Mouse (Mus musculus) bone marrow, adult 2 months (tissue): Measurements from ENCODE around the gene Cyp2u1. TPM values are rescaled to one million over a fixed set of nuclear protein-coding genes. Genes with fewer than 3 reads are reported as not detected.

Experiments
- H3K27ac ChIP-seq: fragments of 200-500 bp; 2 replicates; pipeline ENCODE4 v1.5.1; 2012; ENCODE audit warnings: low read depth, mild to moderate bottlenecking, control low read depth, inconsistent platforms, low read length; ENCODE audit not compliant: control insufficient read depth, poor library complexity, insufficient read depth
- H3K4me1 ChIP-seq: fragments of 200-500 bp; 2 replicates; pipeline ENCODE4 v1.6.1; 2011; ENCODE audit warnings: low read length; ENCODE audit not compliant: control insufficient read depth, insufficient read depth
- H3K4me3 ChIP-seq: fragments of 200-500 bp; replicated peaks from 2 replicates; pipeline ENCODE3; 2011; ENCODE audit warnings: mild to moderate bottlenecking, low read depth, low read length, control low read depth; ENCODE audit not compliant: control insufficient read depth
- CTCF ChIP-seq: fragments of 200-500 bp; IDR thresholded peaks from 2 replicates; pipeline ENCODE4 v1.5.1; 2011; ENCODE audit warnings: low read length, control low read depth; ENCODE audit not compliant: control insufficient read depth, insufficient read depth
- POLR2A ChIP-seq: fragments of 200-500 bp; IDR thresholded peaks from 2 replicates; pipeline ENCODE4 v1.6.1; 2011; ENCODE audit warnings: low read depth, mild to moderate bottlenecking, control low read depth, low read length, borderline replicate concordance; ENCODE audit not compliant: control insufficient read depth
- WGBS: fragments of 180-500 bp; shearing (Covaris S2); methylation state at CpG from one replicate; pipeline ENCODE4 v1.1.7; 2018; 5-methylcytosine and 5-hydroxymethylcytosine counted together
- polyA plus RNA-seq: library from polyadenylated mRNA; stranded (reverse); fragments of >200 nt; gene quantifications from 2 replicates; pipeline ENCODE4 v1.2.4, GENCODE M21; 2011; ENCODE audit warnings: low replicate concordance; ENCODE audit not compliant: missing spikeins, insufficient read depth, insufficient read length

Cyp2u1 gene
- polyA plus RNA-seq, 1 experiment, result 1.1 TPM

DNA sequence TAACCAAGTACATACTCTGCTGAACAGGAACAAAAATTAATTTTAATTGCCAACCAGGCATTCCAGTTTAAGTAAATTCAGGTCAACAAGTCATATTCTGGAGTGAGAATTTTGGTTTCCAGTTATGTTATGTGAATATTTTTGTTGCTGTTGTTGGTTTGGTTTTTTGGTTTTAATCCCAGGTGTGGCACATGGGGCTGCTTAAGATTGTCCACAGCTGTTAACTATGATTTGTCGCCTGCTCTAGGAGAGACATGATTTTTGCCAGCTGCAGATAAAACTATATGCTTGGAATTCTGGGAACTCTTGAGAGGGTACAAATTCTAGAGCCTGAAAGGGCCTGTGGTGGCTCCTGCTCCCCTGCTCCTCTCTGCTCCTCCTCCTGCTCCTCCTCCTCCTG is 14.1 kb upstream of the Cyp2u1 start:
- no peaks in the 10 kb centered on the region for H3K4me1 ChIP-seq
- TF ChIP-seq CTCF, result no peak
- TF ChIP-seq POLR2A, result no peak
- WGBS, result 81% methylated on average over 1 of the region's 1 CpGs
- H3K27ac ChIP-seq, result no peak overlapping the region
- no peak overlapping the region for H3K4me3 ChIP-seq

DNA sequence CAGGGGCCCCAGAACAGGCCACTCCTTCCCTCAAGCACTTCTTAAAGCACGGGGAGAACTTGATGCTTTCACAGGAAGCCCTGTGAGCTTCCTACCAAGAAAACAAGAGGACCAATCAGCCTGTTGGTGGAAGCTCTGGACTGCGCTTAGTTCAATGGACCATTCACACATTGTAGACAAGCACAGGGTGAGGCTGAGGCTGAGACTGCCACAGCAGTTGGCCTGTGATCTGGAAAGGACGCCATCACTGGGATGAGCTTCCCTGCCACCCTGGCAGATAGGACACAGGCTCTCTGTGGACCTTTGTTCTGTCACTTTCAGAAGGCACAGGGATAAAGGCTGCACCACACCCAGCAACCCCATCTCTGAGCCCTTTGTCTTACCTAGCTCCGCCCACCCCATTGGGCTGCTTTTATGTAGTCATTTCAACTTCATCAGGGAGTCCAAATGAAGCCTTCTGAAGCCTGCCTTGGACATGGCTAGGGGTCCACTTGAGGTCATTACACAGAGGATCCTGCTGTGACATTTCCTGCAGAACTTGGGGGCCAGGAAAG is 13.0 kb upstream of the Cyp2u1 start:
- Histone ChIP-seq H3K4me1 (no peaks in the 10 kb centered on the region), H3K27ac (no peak overlapping the region), H3K4me3 (no peak overlapping the region)
- TF ChIP-seq CTCF (no peak), POLR2A (no peak)
- 69% methylated on average over 4 of the region's 4 CpGs for WGBS

- Histone ChIP-seq H3K4me3 (no peak overlapping the region), H3K4me1 (no peaks in the 10 kb centered on the region), H3K27ac (no peak overlapping the region)
- TF ChIP-seq CTCF (no peak), POLR2A (no peak)
- 88% methylated on average over 9 of the region's 9 CpGs for WGBS
These were observed 9.3 kb upstream of the Cyp2u1 start for GRCm38 (mm10) chr3:131312340-131312739.

DNA sequence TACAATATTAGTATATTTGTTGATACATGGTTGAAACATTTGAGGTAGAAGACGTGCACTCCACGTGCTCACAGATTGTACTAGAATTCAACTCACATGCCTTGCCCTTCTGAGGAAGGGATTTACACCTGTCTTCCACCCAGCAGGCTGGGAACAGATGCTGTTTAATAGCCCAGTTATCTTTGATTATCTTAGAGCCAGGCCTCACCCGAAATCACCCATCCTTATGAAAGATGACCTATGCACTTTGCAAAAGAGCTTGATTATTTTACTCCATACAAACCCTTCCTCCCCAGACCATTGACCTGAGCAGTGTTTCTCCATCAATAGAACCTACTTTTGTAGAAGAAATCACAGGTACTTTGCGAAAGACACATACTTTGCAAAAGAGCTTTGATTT is 7.5 kb upstream of the Cyp2u1 start:
- 79% methylated on average over 4 of the region's 4 CpGs for WGBS
- no peak for TF ChIP-seq POLR2A
- TF ChIP-seq CTCF, result no peak
- no peaks in the 10 kb centered on the region for H3K4me1 ChIP-seq
- H3K4me3 ChIP-seq, result no peak overlapping the region
- H3K27ac ChIP-seq, result no peak overlapping the region

DNA sequence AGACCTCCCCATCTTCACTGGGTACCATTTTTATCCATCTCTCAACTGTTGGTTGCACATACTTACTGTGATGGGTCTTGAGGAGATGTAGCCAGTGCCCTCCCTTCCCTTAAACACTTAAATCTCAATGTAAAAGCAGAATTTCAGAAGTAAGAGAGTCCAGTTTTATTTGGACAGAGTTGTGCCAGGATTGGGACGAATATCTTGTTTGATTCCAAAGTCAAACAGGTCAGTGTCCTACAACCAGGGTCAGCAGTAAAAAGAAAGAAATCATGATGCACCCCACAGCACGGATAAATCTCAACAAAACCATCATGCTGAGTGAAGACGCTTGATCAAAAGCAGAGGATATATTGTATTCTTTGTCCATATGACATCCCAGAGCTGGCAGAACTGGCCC is 4.8 kb upstream of the Cyp2u1 start:
- no peak for TF ChIP-seq POLR2A
- no peak for TF ChIP-seq CTCF
- WGBS, result 90% methylated on average over 3 of the region's 3 CpGs
- Histone ChIP-seq H3K4me1 (no peaks in the 10 kb centered on the region), H3K27ac (no peak overlapping the region), H3K4me3 (no peak overlapping the region)

- 76% methylated on average over 7 of the region's 7 CpGs for WGBS
- H3K4me3 ChIP-seq, result no peak overlapping the region
- H3K27ac ChIP-seq, result no peak overlapping the region
- TF ChIP-seq CTCF (no peak), POLR2A (no peak)
- H3K4me1 ChIP-seq, result no peaks in the 10 kb centered on the region
These were observed 3.2 kb upstream of the Cyp2u1 start for GRCm38 (mm10) chr3:131306255-131306654.

DNA sequence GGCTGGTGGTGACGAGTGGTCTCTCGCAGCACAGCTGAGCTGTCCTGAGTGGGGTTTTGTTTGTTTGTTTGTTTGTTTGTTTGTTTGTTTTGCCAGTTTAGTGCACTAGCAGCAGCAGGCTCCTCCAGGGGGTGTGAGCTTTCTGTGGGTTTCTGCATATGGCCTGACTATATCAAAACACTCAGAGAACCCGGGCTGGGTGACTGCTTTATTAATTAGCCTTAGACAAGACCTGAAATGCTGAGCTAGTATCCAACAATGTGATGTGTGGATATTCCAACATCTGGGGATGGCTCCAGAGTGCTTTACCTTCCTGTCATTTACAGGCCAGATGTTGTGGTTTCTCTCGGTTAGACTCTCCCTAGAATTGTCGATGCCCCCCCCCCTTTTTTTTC is 290 bp upstream of the Cyp2u1 start:
- 4% methylated on average over 5 of the region's 5 CpGs for WGBS
- peak overlapping the region; percentile 66 for H3K4me3 ChIP-seq
- no peaks in the 10 kb centered on the region for H3K4me1 ChIP-seq
- H3K27ac ChIP-seq, result no peak overlapping the region
- TF ChIP-seq CTCF, result no peak
- no peak for TF ChIP-seq POLR2A

GRCm38 (mm10) chr3:131299908-131300307 is 3.1 kb downstream of the Cyp2u1 start:
- TF ChIP-seq CTCF (peak; percentile 26; the same call in 1 of the 2 replicates), POLR2A (no peak)
- no peaks in the 10 kb centered on the region for H3K4me1 ChIP-seq
- WGBS, result 10% methylated on average over 6 of the region's 6 CpGs
- H3K27ac ChIP-seq, result no peak overlapping the region
- H3K4me3 ChIP-seq, result no peak overlapping the region

DNA sequence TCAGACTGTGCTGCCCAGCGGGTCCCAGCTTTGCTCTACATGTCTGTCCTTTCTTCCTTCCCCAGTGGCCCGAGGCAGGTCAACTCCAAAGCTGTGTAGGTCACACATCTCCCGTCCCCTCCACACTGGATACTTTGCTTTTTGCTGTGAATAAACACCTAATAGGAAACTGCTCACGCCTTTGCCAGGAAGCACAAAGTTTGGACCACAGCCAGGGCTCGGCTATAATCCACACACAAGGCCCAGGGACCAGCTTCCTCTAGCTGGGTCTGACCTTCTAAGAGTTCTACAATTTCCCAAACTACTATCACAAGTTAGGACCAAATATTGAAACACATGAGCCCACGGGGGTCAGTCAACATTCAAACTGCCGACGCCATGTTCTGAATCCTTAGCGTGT is 3.9 kb downstream of the Cyp2u1 start:
- 71% methylated on average over 9 of the region's 9 CpGs for WGBS
- no peak overlapping the region for H3K4me3 ChIP-seq

More for the DNA sequence above, 3.9 kb downstream of the Cyp2u1 start:
- TF ChIP-seq CTCF (no peak), POLR2A (no peak)
- Histone ChIP-seq H3K4me1 (no peaks in the 10 kb centered on the region), H3K27ac (no peak overlapping the region)
